Mouse (Mus musculus) intestine, postnatal 0 days (tissue): ENCODE results near the gene Bend4. TPM values are rescaled to one million over a fixed set of nuclear protein-coding genes. Genes with fewer than 3 reads are reported as not detected.

Experiments used
- ATAC-seq: fragments of 200-750 bp; cut with Nextera tagmentation; 2 replicates; pipeline ENCODE4 v1.8.0; 2017; ENCODE audit warnings: mild to moderate bottlenecking, moderate TSS enrichment, moderate library complexity
- H3K27ac ChIP-seq: fragments of 300-500 bp; sonication (generic); 2 replicates; pipeline ENCODE4 v1.5.1; 2014; ENCODE audit warnings: mild to moderate bottlenecking, low read depth, low read length, moderate library complexity
- H3K27me3 ChIP-seq: fragments of 300-500 bp; sonication (generic); replicated peaks from 2 replicates; pipeline ENCODE4 v1.6.1; 2014; ENCODE audit warnings: low read length, mixed read lengths; ENCODE audit not compliant: control insufficient read depth, insufficient read depth
- H3K36me3 ChIP-seq: fragments of 300-500 bp; sonication (generic); 2 replicates; pipeline ENCODE4 v1.6.1; 2014; ENCODE audit warnings: mild to moderate bottlenecking, moderate library complexity; ENCODE audit not compliant: control insufficient read depth, insufficient read depth
- H3K4me1 ChIP-seq: fragments of 300-500 bp; sonication (generic); replicated peaks from 2 replicates; pipeline ENCODE4 v1.6.1; 2014; ENCODE audit warnings: antibody characterized with exemption, low read length, mixed read lengths; ENCODE audit not compliant: control insufficient read depth, insufficient read depth
- H3K4me2 ChIP-seq: fragments of 300-500 bp; sonication (generic); replicated peaks from 2 replicates; pipeline ENCODE4 v1.6.1; 2014; ENCODE audit warnings: low read depth, mild to moderate bottlenecking, moderate library complexity
- H3K4me3 ChIP-seq: fragments of 300-500 bp; sonication (generic); 2 replicates; pipeline ENCODE4 v1.5.1; 2014; ENCODE audit warnings: low read depth, low read length
- H3K9ac ChIP-seq: fragments of 300-500 bp; sonication (generic); 2 replicates; pipeline ENCODE4 v1.6.1; 2014; ENCODE audit warnings: mild to moderate bottlenecking, low read depth, low read length
- H3K9me3 ChIP-seq: fragments of 300-500 bp; sonication (generic); 2 replicates; pipeline ENCODE4 v1.6.1; 2016; ENCODE audit warnings: mixed run types; ENCODE audit not compliant: control insufficient read depth
- CTCF ChIP-seq: sonication (generic); IDR thresholded peaks from 2 replicates; pipeline ENCODE4 v1.5.1; 2016; ENCODE audit warnings: low read depth, mild to moderate bottlenecking, control low read depth, antibody characterized with exemption, moderate library complexity
- WGBS: fragments of 180-500 bp; shearing (Covaris S2); extraction: QIAGEN DNeasy Blood & Tissue Kit; methylation state at CpG from one replicate; pipeline ENCODE4 v1.1.7; 2014; 5-methylcytosine and 5-hydroxymethylcytosine counted together
- polyA plus RNA-seq: library from polyadenylated mRNA; unstranded; fragments of >200 nt; fragmentation: Nextera tagmentation; extraction: Ambion mirVana; gene quantifications from 2 replicates; pipeline ENCODE4 v1.2.1, GENCODE M21; 2015

The Bend4 gene
- polyA plus RNA-seq, 1 experiment from 2014 or later: 4.9 TPM

DNA sequence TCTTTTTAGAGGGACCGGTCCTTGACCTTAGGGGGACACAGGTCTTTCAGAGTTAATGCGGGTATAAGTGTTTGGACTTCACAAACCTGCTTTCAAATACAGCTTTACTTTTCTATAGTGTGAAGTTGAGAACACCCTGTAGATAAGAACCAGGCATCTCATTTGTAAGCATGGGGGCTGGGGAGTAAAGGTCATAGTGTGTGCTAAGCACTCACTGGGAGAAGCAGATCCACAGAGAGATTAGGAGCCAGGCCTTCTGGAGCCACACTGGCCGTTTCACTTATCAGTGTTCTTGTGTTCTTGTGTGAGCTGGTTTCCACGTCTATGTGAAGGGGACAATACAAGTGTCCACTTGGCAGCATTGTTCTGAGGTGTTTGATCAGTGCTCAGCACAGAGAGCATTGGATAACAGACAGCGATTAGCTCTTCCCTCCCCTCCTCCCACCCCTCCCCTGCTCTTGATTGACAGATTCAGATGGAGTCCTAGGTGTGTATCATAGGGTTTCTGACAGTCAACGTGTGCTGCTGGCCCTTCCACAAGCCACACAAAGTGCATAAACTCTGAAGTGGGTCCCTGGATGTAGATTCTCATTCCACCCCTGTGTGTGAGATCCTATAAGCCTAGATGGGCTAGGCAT is 14.8 kb upstream of the Bend4 start:
- Histone ChIP-seq H3K4me3 (no peak overlapping the region), H3K4me1 (no peaks in the 10 kb centered on the region), H3K4me2 (no peak overlapping the region), H3K36me3 (no peaks in the 10 kb centered on the region), H3K9ac (no peak overlapping the region), H3K27ac (no peak overlapping the region), H3K9me3 (no peaks in the 10 kb centered on the region), H3K27me3 (no peaks in the 10 kb centered on the region)
- peak; percentile 69 for ATAC-seq
- 40% methylated on average over 6 of the region's 6 CpGs for WGBS
- TF ChIP-seq CTCF: no peak

DNA sequence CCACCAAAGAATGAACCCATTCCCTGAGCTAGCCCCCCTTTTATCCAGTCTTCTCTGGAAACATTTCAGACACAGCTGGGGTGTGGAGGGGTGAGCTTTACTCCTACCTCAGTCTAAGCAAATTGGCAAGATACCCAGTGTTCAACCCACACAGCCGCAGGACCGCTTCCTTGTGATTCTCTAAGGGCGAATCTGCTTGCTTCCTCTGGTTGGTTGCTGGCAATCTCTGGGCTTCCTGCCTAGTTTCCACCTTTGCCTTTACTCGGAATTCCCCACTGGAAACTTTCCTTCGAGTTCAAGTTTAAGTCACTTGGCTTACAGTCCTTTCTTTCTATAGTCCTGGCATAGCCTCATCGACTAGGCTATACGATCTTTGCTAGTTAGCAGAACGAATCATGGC is 12.5 kb upstream of the Bend4 start:
- WGBS: 80% methylated on average over 8 of the region's 8 CpGs
- Histone ChIP-seq H3K27me3 (no peaks in the 10 kb centered on the region), H3K9me3 (no peaks in the 10 kb centered on the region), H3K27ac (no peak overlapping the region), H3K36me3 (no peaks in the 10 kb centered on the region), H3K9ac (no peak overlapping the region), H3K4me3 (no peak overlapping the region), H3K4me1 (no peaks in the 10 kb centered on the region), H3K4me2 (no peak overlapping the region)
- TF ChIP-seq CTCF: no peak
- no peak for ATAC-seq

DNA sequence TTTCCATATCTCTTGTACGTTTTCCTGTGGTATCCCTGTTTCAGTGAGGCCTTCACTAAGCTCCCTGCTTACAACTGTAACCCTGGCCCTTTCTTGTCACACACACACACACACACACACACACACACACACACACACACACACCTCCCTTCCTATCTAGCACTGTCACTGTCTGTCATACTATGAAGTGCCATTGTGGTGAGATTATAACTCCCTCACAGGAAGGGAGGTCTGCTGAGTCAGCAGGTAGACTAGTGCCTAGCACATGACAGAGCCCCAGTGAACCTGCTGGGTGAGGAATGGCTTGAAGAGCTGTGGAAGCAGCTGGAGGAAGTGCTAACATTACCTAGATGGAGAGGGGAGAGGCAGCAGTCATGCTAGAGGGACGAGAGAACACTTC is 9.3 kb upstream of the Bend4 start:
- Histone ChIP-seq H3K9me3 (no peaks in the 10 kb centered on the region), H3K27me3 (no peaks in the 10 kb centered on the region), H3K36me3 (no peaks in the 10 kb centered on the region), H3K27ac (peak overlapping the region; percentile 21; the same call in 1 of the 2 replicates), H3K9ac (no peak overlapping the region), H3K4me3 (no peak overlapping the region), H3K4me2 (no peak overlapping the region), H3K4me1 (no peaks in the 10 kb centered on the region)
- 25% methylated on average over 2 of the region's 2 CpGs for WGBS
- TF ChIP-seq CTCF: no peak
- peak; percentile 90 for ATAC-seq

DNA sequence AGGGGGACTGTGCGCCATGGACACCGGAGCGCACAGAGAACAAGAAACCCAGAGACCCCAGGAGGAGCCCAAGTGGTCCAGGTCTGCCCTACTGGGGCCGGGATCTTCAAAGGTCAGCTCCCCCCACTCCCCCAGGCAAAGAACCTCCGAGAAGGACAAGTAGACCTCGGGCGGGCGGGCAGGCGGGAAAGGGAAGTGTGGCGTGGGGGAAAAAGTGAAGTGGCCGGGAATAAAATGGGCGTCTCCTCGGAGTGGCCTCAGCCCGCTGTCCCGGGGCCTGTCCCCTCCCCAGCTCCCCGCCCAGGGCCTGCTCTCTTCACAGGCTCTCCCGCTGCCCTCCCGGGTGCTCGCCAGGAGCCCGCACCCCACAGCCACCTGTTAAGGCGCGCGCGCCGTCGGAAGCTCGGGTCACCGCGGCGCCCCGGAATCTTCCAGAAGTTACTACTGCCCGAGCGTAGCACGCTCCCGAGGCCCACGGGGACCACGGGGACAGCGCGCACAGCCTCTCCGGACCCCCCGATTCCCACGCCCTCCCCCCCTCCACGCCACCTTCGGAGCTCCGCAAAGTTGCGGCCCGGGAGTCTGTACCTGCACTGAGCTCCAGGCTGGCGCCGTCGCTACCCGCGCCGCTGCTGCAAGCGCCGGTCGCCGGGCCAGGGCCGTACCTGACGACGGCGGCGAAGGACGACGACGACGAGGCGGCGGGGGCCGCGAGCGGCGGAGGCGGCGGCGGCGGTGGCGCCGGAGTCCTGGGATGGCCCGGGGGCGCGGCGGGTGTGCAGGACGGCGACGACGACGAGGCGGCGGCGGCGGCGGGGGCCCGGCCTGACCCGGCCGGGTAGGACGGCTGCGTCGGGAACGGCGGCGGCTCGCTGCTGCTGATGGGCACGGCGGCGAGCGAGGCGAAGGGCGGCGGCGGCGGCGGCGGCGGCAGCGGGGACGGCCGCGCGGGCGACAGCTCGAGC is 1.4 kb downstream of the Bend4 start:
- H3K4me2 ChIP-seq: peak overlapping the region; percentile 92
- no peaks in the 10 kb centered on the region for H3K36me3 ChIP-seq
- H3K9me3 ChIP-seq: no peaks in the 10 kb centered on the region
- ATAC-seq: peak; percentile 67
- no peak for TF ChIP-seq CTCF
- H3K27me3 ChIP-seq: peaks cover 14% of the 10 kb centered on the region; the same call in 1 of the 2 replicates
- no peaks in the 10 kb centered on the region for H3K4me1 ChIP-seq
- H3K27ac ChIP-seq: peak overlapping the region; percentile 62
- peak overlapping the region; percentile 68 for H3K9ac ChIP-seq
- H3K4me3 ChIP-seq: peak overlapping the region; percentile 74
- 2% methylated on average over 109 of the region's 121 CpGs for WGBS

DNA sequence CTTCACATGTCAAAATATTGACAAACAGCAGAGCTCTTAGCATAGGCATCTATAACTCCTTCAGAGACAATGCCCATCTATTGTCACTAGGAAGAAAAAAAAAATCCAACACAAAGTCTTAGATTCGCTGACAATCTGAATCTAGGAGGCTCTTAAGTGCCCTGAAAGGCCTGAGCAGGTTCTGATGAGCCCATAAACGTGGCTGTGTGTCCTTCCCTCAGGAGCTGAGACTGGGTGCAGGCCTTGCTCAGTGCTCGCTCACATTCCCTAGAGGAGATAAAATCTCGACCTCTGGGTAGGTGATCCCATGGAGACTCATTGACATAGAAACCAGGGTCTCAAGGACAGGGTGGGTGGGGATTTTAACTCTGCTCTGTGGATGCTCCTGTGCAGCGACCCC is 2.1 kb downstream of the Bend4 start:
- no peaks in the 10 kb centered on the region for H3K4me1 ChIP-seq
- no peak for TF ChIP-seq CTCF
- ATAC-seq: no peak
- H3K9me3 ChIP-seq: no peaks in the 10 kb centered on the region
- H3K36me3 ChIP-seq: no peaks in the 10 kb centered on the region
- H3K27me3 ChIP-seq: peaks cover 14% of the 10 kb centered on the region; the same call in 1 of the 2 replicates
- WGBS: 34% methylated on average over 5 of the region's 5 CpGs
- H3K4me2 ChIP-seq: peak overlapping the region; percentile 92
- H3K27ac ChIP-seq: no peak overlapping the region
- peak overlapping the region; percentile 74 for H3K4me3 ChIP-seq
- no peak overlapping the region for H3K9ac ChIP-seq

DNA sequence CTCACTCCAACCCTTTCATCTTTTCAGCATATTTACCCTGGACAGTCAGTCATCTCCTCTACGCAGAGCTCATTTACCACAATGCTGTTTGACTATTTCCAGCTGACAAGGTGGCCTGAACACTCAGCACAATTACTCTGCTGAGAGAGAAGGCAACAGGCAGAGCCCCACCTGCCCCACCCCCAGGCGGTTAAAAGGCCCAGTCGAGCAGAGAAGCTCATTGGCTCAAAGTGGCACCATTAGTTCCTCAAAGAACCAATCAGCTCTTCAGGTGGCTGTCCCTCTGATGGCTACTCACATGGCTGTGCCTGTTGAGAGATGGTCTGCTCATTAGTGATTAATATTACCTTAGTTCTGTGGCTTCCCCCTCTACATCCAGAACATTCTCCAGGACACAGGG is 3.5 kb downstream of the Bend4 start:
- no peak for TF ChIP-seq CTCF
- Histone ChIP-seq H3K4me1 (no peaks in the 10 kb centered on the region), H3K4me2 (no peak overlapping the region), H3K4me3 (no peak overlapping the region), H3K36me3 (no peaks in the 10 kb centered on the region), H3K9me3 (no peaks in the 10 kb centered on the region), H3K27ac (no peak overlapping the region), H3K9ac (no peak overlapping the region), H3K27me3 (peaks cover 14% of the 10 kb centered on the region; the same call in 1 of the 2 replicates)
- WGBS: 56% methylated on average over 3 of the region's 3 CpGs
- no peak for ATAC-seq
